Mouse (Mus musculus): ENCODE measurements around the gene H2-T22. TPM values are rescaled to one million over a fixed set of nuclear protein-coding genes. Genes with fewer than 3 reads are reported as not detected.
A peak's percentile ranks its signal among the peaks of the same experiment; 100 is the strongest.
"Not testable (repeated sequence)": the region's sequence is repeated elsewhere in the genome, so short reads cannot be mapped to it uniquely, and the experiment has no call there.

Gene H2-T22
- polyA plus RNA-seq, 1 experiment from 2014 or later: 18.8 TPM

DNA sequence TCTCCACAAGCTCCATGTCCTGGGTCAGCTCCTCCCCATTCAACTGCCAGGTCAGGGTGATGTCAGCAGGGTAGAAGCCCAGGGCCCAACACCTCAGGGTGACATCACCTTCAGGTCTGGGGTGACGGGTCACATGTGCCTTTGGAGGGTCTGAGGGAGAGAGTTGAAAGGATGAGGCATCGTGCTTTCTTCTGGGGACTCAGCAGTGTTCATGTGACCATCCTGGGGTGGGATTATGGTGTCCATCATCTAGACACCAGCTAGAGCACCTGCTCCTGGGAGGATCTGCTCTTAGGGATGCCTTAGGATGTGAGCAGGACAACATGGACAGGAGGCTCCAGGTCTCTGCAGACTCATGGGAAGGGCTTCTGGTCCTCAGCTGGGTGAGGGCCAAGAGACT lies 1.9 kb downstream of the H2-T22 start:
- not testable (repeated sequence) for H3K27me3 ChIP-seq (replicated peaks); H3K9ac ChIP-seq; H3K4me3 ChIP-seq (replicated peaks); H3K9me3 ChIP-seq; ATAC-seq (ENCODE audit: insufficient read depth, low FRiP score, low read depth); H3K27ac ChIP-seq; H3K4me2 ChIP-seq; H3K4me1 ChIP-seq; H3K36me3 ChIP-seq
- WGBS: 83% methylated on average over 2 of the region's 2 CpGs

DNA sequence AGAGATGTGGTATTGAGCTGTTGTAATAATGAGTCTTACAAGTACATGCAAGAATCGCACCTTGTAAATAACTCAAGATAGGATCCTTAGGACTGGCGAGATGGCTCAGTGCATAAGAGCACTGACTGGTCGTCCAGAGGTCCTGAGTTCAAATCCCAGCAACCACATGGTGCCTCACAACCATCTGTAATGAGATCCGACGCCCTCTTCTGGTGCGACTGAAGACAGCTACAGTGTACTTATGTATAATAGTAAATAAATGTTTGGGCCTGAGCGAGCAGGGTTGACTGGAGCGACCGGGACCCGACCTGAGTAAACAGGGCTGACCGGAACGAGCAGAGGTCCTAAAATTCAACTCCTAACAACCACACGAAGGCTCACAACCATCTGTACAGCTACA lies 6.4 kb downstream of the H2-T22 start:
- H3K9ac ChIP-seq; H3K4me3 ChIP-seq (replicated peaks); H3K4me2 ChIP-seq; ATAC-seq (ENCODE audit: insufficient read depth, low FRiP score, low read depth); H3K9me3 ChIP-seq; H3K4me1 ChIP-seq; H3K36me3 ChIP-seq; H3K27me3 ChIP-seq (replicated peaks); H3K27ac ChIP-seq: not testable (repeated sequence)
- 84% methylated on average over 13 of the region's 13 CpGs for WGBS

DNA sequence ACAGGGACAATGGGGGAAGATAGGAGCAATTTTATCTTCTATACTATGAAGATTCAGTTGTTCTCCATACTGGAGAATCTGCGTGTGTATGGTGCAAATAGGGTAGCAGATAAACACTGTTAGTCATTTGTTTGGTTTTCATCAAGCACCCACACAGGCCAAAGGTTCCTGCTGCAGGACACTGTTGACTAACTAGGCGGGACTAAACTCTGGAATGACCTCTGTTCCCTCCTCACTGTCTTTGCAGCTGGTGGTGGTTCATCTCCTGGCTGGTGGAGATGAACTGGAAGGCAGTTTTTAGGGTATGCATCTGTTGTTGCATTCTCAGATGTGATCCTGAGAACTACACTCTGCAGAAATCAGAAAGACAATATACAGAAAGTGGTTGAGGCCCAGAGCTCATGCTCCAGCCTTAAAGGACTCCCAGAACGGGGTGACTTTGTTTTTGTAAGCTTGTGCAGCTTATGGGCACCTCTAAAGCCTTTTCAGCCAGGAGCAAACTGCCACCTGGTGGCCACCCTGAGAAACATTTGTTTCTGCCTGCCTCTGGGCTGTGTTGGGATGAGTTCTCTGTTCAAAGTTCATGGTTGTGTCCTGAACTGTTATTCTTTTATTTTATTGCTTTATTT lies 7.4 kb downstream of the H2-T22 start:
- not testable (repeated sequence) for H3K4me3 ChIP-seq (replicated peaks); H3K4me1 ChIP-seq; H3K36me3 ChIP-seq; H3K27ac ChIP-seq; H3K9me3 ChIP-seq; H3K27me3 ChIP-seq (replicated peaks); ATAC-seq (ENCODE audit: insufficient read depth, low FRiP score, low read depth); H3K9ac ChIP-seq; H3K4me2 ChIP-seq
- WGBS: 31% methylated on average over 3 of the region's 3 CpGs

DNA sequence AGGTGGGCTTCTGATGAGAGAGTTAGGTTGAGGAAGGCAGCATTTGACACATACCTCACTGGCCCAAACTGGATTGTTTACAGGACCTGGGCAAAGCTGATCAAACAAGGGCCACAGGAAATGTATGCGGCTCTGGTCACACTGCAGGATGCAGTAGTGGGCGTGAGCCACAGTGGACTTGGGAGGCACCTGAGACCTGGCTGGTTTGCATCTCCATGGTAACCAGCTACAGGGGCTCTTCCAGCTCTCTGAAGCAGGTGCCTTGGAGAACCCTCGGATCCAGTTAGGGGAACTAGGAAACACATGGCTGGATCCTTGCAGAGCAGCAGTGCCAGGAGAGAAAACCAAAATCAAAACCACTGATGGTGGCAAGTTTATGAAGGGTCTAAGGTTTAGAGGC lies 8.0 kb downstream of the H2-T22 start:
- H3K4me1 ChIP-seq; H3K4me3 ChIP-seq (replicated peaks); H3K27me3 ChIP-seq (replicated peaks); H3K27ac ChIP-seq; H3K9me3 ChIP-seq; ATAC-seq (ENCODE audit: insufficient read depth, low FRiP score, low read depth); H3K4me2 ChIP-seq; H3K9ac ChIP-seq; H3K36me3 ChIP-seq: not testable (repeated sequence)
- 53% methylated on average over 3 of the region's 3 CpGs for WGBS

DNA sequence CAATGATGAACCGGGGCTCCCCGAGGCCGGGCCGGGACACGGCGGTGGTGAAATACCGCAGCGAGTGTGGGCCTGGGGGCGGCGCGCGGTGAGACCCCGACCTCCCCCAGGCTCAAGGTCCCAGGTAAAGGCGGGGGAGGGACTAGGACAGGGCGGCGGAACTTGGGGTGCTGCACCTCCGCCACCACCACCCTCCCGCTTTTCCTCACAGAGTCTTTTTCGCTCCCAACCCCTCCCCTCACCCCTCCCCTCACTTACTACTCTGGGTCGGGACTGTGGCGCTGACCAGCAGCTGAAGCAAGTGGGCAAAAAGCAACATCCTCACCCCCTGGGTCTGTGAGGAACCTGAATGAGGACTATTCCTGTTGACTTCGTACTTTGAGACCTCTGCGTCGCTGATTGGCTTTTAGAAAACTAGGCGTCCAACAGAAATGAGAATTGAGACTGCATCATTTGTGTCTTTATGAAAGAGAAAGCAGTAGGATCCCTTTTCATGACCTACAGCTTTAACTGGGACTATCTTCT lies 10.1 kb downstream of the H2-T22 start, which contains the start of gene H2-T23:
TSS of gene H2-T23 (minus strand) at position 505 of the 525 bp plus-strand sequence.
- 7% methylated on average over 23 of the region's 25 CpGs for WGBS
- H3K4me3 ChIP-seq (replicated peaks): peak within 1 kb of the TSS; percentile 55

DNA sequence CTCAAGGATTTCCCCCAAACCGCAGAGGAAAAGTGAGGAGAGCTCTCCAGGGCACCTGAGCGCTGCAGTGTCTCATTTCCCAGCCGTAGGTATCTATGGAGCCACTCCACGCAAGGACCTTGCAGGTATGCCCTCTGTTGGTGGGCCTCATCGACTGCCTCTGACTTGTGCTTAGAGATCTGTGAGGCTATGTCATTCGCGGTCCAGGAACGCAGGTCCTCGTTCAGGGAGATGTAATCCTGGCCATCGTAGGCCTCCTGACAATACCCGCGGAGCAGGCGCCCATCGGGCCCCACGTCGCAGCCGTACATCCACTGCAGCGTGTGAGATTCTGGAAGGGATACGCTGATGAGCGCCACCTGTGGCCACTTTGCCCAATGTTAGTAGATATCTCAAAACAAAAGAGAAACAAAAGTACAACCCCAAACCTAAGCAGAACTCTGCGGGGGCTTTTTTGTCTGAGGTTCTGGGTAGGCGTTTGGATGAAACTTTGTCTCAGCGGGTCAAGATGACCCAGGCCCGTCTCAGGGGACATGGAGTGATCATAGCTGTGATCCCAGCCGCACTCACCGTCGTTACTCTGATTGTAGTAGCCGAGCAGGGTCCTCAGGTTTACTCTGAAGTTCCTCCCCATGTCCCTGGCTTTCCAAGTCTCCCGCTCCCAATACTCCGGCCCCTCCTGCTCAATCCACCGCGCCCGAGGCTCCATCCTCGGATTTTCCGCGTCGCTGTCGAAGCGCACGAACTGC lies 10.8 kb downstream of the H2-T22 start:
- not testable (repeated sequence) for H3K4me1 ChIP-seq; H3K27me3 ChIP-seq (replicated peaks); H3K27ac ChIP-seq; H3K9me3 ChIP-seq; H3K36me3 ChIP-seq
- Histone ChIP-seq H3K4me3 (replicated peaks) (peak overlapping the region; percentile 55), H3K9ac (peak overlapping the region; percentile 41; the same call in 1 of the 2 replicates), H3K4me2 (peak overlapping the region; percentile 95)
- ATAC-seq (ENCODE audit: insufficient read depth, low FRiP score, low read depth): peak; percentile 24; the same call in 1 of the 2 replicates
- WGBS: 2% methylated on average over 40 of the region's 40 CpGs

More for the DNA sequence above, 10.1 kb downstream of the H2-T22 start, which contains the start of gene H2-T23:
- not testable (repeated sequence) for H3K27me3 ChIP-seq (replicated peaks); H3K9me3 ChIP-seq; H3K36me3 ChIP-seq; H3K4me1 ChIP-seq; H3K27ac ChIP-seq
- H3K4me2 ChIP-seq: peak within 1 kb of the TSS; percentile 95
- peak within 1 kb of the TSS; percentile 41; the same call in 1 of the 2 replicates for H3K9ac ChIP-seq
- ATAC-seq (ENCODE audit: insufficient read depth, low FRiP score, low read depth): peak; percentile 65

DNA sequence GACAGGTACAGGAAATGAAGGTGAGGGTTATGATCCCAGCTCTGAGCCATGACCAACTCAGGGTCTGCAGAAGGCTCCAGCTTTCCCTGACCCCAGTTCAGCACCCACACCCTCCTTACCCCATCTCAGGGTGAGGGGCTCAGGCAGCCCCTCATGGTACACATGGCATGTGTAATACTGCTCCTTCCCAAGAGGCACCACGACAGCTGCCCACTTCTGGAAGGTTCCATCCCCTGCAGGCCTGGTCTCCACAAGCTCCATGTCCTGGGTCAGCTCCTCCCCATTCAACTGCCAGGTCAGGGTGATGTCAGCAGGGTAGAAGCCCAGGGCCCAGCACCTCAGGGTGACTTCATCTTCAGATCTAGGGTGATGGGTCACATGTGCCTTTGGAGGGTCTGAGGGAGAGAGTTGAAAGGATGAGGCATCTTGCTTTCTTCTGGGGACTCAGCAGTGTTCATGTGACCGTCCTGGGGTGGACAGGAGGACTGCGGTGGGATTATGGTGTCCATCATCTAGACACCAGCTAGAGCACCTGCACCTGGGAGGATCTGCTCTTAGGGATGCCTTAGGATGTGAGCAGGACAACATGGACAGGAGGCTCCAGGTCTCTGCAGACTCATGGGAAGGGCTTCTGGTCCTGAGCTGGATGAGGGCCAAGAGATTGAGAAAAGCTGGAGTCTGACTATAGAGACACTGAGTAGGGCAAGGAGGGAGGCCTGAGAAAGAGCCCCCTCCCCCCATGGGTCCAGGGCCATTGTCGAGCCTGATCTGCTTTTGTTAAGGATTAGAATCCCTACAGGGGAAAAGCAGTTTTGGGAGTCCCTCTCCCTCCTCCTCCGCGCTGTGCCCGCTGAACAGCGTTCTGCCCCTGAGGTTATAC lies 11.6 kb downstream of the H2-T22 start:
- H3K4me3 ChIP-seq (replicated peaks); H3K27me3 ChIP-seq (replicated peaks); H3K4me1 ChIP-seq; H3K36me3 ChIP-seq; H3K9ac ChIP-seq; H3K9me3 ChIP-seq; ATAC-seq (ENCODE audit: insufficient read depth, low FRiP score, low read depth); H3K27ac ChIP-seq: not testable (repeated sequence)
- peak overlapping the region; percentile 95 for H3K4me2 ChIP-seq
- 53% methylated on average over 8 of the region's 8 CpGs for WGBS

DNA sequence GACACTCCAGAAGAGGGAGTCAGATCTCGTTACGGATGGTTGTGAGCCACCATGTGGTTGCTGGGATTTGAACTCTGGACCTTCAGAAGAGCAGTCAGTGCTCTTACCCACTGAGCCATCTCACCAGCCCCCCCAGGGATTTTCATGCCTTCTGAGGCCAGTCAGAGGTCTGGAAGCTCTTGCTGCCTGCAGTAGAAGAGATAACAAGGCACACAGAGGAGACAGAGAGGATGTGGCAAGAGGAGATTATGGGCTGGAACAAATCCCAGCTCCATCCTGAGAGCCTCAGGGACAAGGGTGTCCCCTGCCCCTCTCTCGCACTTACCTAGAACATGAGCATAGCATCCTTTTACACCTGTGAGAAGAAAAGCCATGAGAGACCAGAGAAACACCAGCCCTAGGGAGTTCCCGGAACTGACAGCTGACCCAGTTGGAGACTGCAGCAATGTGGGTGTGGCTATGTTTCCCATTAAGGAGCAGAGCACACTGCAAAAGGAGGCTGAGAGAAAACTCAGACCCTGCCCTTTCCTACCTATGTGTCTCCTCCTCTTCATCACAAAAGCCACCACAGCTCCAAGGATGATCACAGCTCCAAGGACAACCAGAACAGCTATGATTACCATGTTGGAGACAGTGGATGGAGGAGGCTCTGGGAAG lies 12.4 kb downstream of the H2-T22 start:
- not testable (repeated sequence) for H3K27me3 ChIP-seq (replicated peaks); H3K4me2 ChIP-seq; H3K9ac ChIP-seq; H3K4me3 ChIP-seq (replicated peaks); H3K36me3 ChIP-seq; H3K9me3 ChIP-seq; ATAC-seq (ENCODE audit: insufficient read depth, low FRiP score, low read depth); H3K4me1 ChIP-seq; H3K27ac ChIP-seq
- WGBS: 77% methylated on average over 4 of the region's 4 CpGs

DNA sequence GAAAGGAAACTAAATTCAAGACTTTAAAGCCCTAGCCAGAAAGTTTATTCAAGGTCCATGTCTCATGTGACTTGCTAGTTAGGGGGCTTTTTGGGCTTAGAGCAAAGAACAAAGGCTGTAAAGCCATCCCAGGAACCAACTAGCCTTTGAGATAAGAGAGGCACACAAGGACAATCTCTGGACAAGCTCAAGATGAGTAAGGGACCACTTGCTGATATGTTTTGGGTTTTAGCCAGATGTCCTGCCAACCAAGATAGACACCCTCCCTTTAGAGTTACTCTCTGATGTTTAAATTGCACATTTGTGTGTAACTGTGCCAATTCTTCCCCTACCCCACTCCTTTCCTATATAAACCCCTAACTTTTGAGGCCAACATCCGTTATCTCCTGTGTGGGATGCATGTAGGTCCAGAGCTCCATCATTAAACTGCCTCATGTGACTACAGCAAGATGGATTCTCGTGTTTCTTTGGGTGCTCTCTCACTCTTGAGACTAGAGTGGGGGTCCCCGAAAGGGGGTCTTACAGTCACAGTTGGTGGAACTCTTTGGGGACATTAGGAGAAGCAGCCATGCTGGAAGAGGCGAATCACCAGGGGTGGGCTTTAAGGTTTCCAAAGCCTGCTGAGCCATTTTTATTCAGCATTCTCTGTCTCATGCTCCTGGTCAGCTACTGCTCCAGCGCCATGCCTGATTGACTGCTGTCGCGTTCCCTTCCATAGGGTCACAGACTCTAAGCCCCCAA lies 13.5 kb downstream of the H2-T22 start:
- Histone ChIP-seq H3K27me3 (replicated peaks) (0 out of 2 replicates have a peak, but pooled peaks cover 3% of the 10 kb centered on the region), H3K9ac (no peak overlapping the region), H3K27ac (no peak overlapping the region), H3K9me3 (no peaks in the 10 kb centered on the region), H3K4me3 (replicated peaks) (no peak overlapping the region), H3K4me2 (no peak overlapping the region), H3K4me1 (peaks cover 5% of the 10 kb centered on the region), H3K36me3 (no peaks in the 10 kb centered on the region)
- WGBS: 87% methylated on average over 7 of the region's 7 CpGs
- ATAC-seq (ENCODE audit: insufficient read depth, low FRiP score, low read depth): no peak

DNA sequence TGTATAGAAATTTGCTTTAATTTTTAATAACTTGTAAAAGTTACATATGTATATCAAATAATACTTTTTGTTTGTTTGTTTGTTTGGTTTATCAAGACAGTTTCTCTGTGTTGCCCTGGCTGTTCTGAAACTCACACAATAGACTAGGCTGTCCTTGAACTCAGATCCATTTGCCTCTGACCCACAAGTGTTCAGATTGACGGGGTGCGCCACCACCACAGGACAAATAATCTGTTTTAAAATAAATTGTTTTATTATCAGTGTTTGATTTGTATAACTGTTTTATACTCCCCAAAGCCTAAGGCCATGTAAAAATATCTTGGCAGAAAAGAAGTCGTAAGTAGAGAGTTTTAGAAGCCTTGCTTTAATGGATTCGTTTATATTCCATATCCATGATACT lies 14.9 kb downstream of the H2-T22 start:
- Histone ChIP-seq H3K4me1 (peaks cover 8% of the 10 kb centered on the region), H3K27ac (no peak overlapping the region), H3K9me3 (no peaks in the 10 kb centered on the region), H3K36me3 (no peaks in the 10 kb centered on the region), H3K27me3 (replicated peaks) (0 out of 2 replicates have a peak, but pooled peaks cover 3% of the 10 kb centered on the region), H3K4me2 (no peak overlapping the region), H3K9ac (no peak overlapping the region), H3K4me3 (replicated peaks) (no peak overlapping the region)
- WGBS: 81% methylated on average over 4 of the region's 4 CpGs
- no peak for ATAC-seq (ENCODE audit: insufficient read depth, low FRiP score, low read depth)

DNA sequence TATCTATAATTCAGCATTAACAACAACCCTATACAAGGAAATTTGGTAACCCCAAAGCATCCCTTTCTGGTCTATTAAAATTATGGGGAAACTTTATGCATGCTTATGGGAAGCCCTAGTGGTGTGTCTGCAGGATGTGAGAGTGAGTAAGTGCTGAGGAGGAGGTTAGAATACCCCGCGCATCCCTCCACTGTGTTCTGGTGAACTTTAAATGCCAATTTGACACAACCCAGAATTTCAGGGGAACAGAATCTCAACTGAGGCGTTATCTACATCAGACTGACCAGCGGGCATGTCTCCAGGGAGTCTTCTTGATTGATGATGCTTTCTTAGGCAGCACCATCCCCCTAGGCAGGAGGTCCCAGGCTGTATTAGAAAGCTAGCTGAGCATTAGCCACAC lies 16.6 kb downstream of the H2-T22 start:
- Histone ChIP-seq H3K36me3 (no peaks in the 10 kb centered on the region), H3K4me2 (no peak overlapping the region), H3K9me3 (no peaks in the 10 kb centered on the region), H3K27me3 (replicated peaks) (no peaks in the 10 kb centered on the region), H3K4me3 (replicated peaks) (no peak overlapping the region), H3K9ac (no peak overlapping the region), H3K27ac (no peak overlapping the region), H3K4me1 (peaks cover 3% of the 10 kb centered on the region; the same call in 1 of the 2 replicates)
- ATAC-seq (ENCODE audit: insufficient read depth, low FRiP score, low read depth): no peak
- WGBS: 46% methylated on average over 4 of the region's 4 CpGs

Data from stomach, embryonic 15.5 days (tissue).